Mouse (Mus musculus): ENCODE measurements around the gene Nkx2-5.
A peak's percentile ranks its signal among the peaks of the same experiment; 100 is the strongest.

Nkx2-5 gene

DNA sequence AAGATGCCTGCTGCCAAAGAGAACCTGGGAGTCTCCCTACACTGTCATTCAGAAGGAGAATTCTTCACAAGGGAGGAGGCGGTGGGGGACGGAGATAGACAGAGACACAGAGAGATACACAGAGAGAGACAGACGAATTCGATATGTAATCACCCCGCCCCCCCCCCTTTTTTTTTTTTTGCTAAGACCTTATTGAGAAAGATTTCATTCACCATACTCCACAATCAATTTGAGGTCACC is at the start of gene Nkx2-5:
Gene Nkx2-5 (minus strand): TSS at position 101 of the 240 bp plus-strand sequence.
- no peak for DNase-seq

DNA sequence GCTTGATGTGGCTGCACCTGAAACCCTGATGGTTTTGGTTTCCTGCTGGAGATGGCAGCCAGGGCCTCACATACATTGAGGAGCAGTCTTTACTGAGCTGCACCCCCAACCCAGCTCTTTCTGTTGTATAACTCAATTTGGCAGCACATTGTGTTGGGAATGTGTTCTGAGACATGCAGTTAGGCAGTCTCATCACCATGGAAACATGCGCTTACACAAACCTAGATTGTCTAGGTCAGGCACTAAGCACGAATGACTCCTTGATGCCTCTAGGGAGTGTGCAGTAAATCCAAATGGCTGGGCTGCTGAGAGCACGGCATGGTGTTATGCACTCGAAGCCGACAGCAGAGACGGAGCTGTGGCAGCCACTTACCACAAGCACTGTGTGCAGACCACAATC is 49.5 kb upstream of the Nkx2-5 start:
- peak; percentile 92 for DNase-seq

DNA sequence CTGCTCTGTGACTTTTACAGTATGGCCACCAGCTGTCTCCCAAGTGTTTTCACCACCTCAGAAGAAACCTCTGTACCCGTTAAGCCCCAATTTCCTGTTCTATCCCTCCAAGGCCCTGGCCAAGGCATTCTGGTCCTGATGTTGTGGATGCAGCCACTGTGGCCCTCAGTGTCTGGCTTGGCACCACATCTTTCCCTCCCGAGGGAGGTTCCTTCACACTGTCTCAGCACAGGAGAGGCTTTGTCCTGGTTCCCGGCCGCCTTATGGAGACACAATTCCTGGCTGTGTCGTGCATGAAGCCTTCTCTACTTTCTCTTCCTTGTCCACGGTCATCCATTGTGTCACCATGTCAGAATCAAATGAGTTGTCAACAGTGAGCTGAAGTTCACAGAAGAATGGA is 48.7 kb upstream of the Nkx2-5 start:
- peak; percentile 93 for DNase-seq

DNA sequence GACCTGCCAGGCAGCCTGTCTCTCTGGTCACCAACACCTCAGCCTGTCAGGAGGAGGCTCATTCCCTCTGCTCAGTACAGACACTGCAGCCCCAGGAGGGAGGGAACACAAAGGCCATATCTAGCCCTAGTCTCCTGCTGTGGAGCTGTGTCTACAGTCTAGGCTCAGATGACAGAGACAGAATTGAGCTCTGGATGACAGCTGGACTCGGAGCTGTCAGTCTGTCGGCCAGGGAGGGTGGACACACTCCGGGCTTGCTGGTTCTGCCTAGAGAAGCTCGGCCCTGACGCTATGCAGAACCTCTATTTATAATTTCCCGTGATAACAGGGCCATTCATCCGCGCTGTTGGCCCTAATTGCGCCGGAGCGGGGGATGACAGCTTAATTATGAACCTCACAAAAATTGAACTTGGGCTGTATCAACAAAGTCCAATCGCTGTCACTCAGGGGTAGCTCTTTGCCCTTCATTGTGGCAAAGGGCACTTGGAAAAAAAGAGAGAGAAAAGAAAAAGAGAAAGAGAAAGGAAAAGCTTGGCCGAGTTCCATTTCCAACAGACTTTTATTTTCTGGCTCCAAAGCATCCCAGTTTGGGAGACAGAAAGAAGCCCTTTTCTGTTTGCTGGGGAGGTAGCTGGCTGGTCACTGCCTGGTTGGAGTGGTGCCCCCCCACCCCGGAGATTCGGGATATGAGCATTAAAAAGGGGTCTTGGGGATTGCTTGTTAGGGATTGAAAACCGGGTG is 48.0 kb upstream of the Nkx2-5 start:
- peak; percentile 97 for DNase-seq

DNA sequence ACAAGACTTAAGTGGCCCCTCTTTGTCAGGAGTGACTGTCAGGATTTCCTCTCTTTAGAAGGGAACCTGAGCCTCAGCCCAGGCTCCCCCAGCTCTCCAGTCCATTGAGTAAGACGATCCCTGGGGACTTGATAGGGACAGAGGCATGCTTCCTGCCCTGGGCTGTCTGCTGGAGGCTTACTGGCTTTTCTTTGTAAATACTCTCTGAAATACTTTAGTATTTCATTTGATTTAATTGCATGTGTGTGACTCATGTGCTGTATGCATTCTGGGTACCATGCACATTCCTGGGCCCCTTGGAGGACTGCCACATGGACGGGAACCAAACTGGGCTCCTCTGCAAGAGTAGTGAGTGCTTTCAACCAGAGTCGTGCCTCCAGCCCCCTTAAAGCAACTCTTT is 43.1 kb upstream of the Nkx2-5 start:
- DNase-seq: peak; percentile 95

DNA sequence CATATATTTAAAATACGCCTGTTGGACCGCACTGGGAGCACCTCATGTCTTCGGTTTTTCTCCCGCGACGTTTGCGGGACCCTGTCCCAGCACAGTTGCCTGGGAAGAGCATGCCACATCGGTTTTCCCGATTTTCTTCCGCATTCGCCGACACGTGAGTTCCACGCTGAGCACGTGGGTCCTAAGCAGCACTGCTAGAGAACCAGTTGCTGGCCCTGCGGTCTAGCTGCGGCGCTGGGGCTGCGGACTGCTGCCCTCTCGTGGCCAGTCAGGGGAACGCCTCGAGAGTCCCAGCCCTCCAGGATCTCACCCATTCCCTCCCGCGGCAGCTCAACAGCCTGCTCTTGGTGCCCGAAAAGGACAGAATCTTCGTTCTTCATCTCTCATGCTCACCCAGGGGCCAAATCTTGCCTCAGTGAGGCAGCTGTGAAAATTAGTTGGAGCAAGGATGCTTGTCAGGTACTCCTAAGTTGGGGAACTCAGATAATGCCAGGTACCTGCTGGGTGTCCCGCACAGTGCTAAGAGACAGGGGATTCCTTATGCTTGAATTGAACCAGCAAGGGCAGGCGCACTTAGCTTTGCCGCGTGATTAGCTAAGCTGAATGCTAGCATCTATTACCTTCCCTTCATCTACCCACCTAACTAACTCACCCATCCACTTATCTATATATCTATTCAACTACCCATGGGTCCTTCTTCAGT is 41.4 kb upstream of the Nkx2-5 start:
- peak; percentile 98 for DNase-seq

DNA sequence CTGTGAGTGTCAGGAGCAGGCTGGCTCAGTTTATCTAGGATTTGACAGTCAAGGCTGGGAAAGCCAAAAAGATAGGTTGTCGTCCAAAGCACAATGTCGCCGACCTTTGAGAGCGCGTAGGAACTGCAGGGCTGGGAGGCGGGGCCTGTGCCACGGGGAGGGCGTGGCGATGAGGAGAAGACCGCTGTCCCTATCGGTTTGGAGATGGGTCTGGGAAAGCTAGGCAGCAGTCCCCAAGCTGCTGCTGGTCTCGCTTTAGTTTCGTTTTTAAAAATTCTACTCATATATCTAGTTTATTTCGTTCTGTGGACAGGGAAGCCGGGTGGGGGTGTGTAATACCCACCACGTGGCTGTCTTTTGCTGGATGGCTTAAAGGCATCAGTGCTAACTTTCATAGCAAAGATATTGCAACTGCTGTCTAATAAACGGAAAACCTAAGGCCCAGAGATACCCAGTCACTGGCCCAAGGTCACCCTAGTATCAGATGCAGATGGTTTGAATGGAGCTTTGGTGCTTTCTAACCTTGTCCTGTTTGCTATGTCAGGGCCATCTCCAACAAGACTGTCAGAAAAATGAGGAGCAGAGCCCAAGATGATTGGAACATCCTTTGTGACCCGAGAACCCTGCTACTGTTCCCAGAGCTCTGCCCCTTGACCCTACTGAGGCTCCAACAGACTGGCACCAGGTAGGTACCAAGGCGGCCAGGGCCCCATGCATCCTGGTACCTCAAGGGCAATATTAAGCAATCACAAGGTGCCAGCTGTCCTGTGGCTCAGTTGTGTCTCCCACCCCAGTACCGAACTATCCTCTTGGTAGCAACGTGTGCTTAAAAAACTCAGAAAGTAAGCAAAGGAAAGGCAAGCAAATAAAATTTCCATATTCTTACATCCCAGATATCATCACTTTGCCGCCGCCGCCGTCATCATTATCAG is 40.5 kb upstream of the Nkx2-5 start:
- DNase-seq: peak; percentile 98

DNA sequence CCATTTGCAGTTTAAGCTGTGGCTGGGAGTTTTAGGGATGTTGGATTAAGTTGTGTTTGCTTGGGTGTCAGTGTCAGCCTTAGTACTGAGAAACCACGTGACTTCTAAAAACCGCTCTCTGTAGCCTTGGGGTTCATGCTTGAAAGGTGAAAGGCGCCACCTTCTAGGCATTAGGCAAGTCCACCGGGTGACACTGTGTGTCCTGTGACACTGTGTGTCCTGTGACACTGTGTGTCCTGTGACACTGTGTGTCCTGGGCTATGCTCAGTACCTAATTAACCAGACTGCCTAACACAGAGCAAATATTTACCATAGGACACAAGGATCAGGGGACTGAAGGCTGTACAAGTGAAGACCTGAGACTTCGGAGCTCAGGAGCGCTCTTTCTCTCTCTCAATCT is 38.8 kb upstream of the Nkx2-5 start:
- DNase-seq: no peak

DNA sequence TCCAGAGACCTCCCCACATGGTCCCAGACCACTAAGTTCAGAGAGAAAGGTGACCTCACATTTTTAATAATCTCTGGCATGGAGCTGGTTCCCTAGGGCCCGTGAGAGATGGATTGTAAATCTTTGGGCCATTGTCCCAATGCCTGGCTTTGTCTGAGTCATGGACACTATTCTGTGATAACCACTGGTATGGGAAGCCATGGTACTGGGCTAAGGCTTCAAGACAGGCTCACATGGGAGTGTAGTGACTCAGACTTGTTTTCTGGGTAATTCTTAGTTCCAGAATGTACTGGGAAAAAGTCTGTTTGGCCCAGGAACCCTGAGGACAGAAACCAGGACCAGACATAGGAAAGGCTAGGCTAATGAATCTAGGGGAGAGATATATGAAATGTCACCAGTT is 37.9 kb upstream of the Nkx2-5 start:
- no peak for DNase-seq

DNA sequence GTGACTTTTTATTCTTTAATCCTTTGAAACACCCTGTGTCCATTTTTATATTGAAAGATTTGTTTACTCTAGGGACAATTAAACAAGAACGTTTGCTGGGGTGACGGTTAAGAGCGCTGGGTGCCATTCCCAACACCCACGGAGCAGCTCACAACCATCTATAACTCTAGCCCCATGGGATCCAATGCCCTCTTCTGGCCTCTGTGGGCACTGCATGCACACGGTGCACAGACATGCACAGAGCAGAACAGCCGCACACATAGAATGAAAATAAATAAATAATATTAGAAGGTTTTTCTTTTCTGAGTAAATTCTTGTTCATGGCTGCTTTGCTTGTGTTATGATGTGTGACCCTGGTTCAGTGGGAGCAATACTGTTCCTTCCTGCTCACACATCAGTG is 34.4 kb upstream of the Nkx2-5 start:
- no peak for DNase-seq

DNA sequence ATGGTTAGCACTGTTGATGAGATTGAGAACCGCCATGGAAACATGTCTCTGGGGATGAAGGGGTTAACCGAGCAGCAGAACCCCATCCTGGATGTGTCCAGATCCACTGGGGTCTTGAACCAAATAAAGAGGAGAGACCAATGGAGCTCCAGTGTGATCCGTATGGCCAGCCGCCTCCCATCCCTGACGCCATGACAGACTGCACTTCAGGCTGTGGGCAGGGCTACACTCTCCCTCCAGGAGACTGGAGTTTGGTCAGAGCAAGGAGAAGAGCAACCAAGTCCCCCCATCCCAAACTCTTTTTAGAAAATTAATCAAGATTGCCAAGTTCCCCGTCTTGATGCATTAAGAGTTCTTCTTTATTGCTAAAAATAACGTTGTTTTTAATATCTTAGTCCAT is 33.1 kb upstream of the Nkx2-5 start:
- no peak for DNase-seq

DNA sequence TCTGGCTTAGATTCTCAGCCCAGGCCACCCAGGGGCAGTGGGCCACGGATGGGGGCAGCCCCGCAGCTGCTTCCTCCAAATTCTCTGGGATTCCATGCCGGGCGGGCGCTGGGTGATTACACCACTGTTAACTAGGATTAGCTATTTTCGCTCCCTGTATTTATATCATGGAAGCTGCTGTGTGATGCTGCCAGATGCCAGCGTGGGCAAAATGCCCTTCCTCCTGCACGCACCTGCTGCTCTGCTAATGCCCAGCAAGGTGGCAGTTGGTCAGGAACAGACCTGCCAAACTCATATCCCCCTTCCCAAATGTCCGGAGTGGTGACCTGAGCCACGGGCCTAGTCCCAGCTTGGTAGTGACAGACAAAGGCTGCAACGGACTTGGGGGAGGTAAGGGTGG is 29.7 kb upstream of the Nkx2-5 start:
- DNase-seq: no peak

DNA sequence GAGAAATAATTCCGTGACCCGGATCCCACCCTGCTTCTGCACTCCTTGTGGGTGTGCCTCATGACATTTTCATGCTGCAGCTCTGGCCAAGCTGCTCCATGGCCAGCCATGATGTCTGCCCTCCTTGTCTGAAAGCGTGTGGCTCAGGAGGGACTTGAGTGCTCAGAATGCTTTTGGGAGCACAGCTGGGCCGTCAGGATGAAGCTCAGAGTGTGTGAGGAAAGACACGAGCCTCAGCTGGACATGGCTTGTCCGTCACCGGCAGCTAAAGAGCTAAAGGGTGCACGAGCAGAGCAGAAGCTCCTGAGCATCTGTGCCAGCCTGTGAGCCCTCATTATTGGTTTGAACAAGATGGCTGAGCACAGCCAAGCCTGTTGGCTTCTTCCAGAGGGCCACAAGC is 28.7 kb upstream of the Nkx2-5 start:
- no peak for DNase-seq

DNA sequence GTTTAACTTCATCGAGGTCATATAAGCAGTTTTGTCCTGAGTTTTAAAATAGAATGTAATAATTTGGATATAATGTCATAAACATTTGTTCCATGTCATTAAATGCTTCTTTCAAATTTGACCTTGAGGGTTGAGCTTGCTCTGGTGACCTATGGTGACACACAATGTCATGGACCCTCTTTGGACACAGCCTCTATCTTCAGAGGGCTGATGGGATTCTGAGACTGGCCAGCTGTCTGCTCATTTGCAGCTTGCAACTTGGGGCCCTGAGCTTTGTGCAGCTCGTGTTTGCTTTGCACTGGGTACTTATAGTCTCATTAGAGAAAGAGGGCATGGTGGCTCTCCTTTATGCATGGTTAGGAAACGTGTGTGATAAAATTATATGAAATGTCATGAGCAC is 28.1 kb upstream of the Nkx2-5 start:
- DNase-seq: no peak

DNA sequence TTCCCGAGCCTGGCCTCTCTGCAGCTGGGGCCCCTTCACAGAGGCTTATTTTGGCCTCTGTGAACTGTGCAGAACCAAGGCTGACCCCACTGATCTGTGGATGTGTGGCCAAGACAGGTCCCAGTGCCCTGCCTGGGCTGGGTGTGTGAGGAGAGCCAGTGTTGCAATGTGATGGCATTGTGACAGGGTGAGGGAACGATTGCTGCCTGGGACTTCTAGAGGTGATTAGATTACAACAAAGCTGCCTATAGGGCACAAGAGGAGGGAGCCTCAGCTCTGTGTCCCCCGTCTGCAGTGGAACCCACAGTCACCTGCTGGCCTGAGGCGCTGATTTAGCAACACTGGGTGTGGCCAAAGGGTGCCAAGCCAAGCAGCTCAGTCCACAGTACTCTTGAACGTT is 23.9 kb upstream of the Nkx2-5 start:
- peak; percentile 99 for DNase-seq

DNA sequence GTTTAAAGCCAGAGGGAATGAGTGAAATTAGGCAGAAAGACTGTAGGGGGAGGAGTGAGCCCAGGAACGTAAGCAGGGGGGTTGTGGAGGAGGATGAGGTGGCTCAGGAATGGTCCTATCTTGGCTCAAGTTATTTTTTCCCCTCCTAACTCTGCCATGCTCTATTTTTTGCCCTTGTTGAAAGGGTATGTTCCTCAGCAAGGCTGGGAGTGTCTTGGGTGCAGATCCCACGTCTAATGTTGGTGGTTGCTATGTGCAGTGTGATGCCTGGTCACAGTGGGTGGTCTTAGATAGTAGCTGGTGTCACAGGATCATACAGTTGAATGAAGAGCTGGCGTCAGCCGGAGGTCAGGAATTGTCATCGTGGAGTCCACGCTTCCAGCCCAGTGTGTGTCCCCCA is 20.3 kb upstream of the Nkx2-5 start:
- DNase-seq: peak; percentile 93

DNA sequence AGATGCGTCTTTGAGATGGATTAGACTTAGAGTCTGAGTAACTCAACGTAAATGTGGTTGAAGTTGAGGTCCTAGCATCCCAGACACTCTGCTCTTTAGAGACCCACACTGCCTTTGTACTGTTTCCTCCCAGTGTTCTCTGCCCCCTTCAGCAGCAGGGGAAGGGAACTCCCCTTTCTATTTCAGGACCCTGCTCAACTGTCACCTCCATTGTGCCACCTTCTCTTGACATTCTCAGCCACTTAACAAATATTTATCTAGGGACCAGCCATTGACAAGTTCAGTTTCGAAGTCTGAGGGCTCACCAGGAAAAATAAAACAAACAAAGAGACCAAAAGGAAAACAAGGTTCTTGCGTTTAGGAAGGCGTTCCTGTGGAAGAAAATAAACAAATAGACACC is 19.5 kb upstream of the Nkx2-5 start:
- no peak for DNase-seq

DNA sequence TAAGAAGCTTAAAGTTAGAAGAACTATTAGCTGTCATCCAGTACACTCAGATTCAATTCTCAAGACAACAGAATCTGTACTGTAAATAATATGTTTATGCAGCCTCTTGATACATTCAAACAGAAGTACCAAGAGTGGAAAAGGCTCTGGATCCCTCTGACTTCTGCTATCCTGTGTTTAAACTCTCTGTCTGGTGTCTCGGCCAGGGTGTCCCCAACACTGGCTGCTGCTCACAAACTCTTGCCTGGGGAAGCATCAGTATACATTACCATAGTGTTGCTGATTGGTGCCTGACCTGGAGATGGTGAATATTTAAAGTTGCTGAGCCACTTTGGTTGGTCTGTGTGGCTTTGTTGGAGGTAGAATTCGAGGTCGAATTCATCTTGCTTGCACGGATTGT is 17.0 kb upstream of the Nkx2-5 start:
- no peak for DNase-seq

DNA sequence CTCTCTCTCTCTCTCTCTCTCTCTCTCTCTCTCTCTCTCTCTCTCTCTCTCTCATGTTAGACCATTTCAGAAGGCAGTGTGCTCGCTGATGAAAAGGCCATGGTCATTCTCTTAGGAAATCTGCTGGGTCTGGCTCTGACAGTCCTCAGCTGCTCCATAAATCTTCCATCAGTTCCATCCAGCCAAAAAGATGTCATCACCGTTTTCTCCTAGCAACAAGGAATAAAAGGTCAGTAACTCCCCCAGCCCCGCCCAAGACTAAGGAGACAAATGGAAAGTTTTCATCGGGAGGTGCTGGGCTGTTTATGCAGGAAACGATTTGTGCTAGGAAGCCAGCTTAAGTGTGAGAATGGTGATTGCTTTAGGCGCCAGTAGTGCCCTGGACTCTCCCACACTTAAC is 16.6 kb upstream of the Nkx2-5 start:
- peak; percentile 98 for DNase-seq

DNA sequence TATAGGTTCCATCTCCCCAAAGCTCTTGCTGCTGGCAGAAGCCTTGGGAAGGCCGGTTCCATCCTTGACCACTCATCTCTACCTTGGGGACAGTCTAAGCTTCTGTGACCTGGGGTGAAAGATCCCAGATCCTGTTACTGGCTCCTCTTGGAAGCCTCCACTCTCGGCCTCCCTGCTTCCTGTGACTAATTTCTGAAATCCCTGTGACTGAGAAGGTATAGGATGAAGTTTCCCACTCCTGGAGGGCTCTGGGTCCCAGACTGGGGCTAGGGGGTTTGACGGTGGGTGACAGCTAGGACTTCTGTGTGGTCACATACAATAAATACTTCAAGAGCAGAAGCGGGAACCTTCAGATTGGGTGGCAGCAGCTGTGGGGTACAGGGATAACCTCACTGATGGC is 16.1 kb upstream of the Nkx2-5 start:
- DNase-seq: no peak

DNA sequence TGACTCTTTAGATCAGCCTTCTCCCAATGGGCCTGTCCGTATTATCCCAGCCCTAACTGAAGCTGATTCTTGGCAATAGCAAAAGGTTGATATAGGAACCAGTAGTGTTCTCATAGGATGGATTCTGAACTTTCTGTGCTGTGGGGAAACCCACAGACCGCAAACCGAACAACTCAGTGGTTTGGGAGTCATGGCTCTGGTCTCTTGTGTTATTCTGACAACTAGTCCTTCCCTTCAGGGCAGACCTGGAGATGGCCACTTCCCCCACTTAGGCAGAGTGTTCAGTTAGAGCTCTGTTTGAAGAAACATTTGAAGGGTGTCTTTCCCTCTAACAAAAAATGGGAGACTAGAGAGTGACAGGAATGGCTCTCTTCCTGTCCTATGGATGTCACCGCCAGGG is 7.5 kb upstream of the Nkx2-5 start:
- DNase-seq: no peak

DNA sequence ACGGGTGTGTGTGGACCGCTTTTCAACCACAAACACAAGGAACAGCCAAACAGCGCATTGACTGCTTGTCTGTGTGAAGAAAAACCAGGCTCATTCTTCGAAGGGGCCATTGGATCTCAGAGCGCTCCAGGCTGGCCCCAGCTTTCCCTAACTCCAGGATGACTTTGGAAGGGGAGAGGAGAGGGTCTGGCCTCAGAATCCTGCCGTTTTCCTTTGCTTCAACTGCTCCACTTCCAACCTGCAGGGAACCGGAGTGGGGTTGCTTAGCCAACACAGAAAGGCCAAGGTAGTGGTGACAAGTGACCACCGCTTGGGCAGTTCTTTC is 6.3 kb upstream of the Nkx2-5 start:
- DNase-seq: no peak

DNA sequence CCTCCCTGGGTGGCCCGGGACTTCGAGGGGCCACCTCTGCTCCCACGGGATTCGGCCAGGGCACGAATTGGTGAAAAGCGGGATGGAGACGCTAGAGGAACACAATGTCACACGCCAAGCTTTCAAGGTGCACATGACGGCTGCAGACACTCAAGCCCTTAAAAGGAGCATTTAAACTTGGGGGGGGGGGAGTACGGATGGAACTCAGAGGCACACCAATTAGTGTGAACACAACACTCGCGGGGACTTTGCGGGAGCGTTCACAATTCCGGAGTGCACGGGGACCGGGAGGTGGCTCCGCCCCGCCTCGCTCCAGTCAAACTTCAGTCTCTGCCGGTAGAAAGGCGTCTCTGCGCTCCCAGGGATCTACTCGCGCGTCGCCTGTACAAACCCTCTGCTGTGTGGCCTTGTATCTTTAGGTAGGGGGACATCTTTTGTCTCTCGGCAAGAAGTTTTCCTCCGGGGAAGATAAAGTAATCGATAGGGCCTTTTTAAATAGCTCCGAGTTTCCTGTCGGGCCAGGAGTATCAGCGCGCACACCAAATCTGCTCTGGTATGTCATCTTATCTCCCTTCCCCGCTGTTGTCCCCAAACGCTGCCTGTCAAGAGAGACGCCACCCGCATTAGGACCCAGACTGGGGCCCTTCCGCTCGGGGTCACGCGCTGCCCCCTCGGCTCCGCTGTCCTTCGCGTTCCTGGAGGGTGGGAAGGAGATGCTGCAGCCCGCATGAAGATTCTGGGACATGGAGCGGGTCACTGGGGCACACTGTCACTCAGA is 5.7 kb upstream of the Nkx2-5 start:
- peak; percentile 95 for DNase-seq

All from heart, adult 11 months (tissue).